Mouse (Mus musculus) thymus, postnatal 0 days (tissue): ENCODE measurements around the gene Ccr10. TPM values are rescaled to one million over a fixed set of nuclear protein-coding genes. Genes with fewer than 3 reads are reported as not detected.
"Not testable (repeated sequence)": the region's sequence is repeated elsewhere in the genome, so short reads cannot be mapped to it uniquely, and the experiment has no call there.

Experiments
- DNase-seq: peaks from one replicate; pipeline ENCODE4 v3.0.0-alpha.2; 2015; ENCODE audit warnings: low spot score
- polyA plus RNA-seq: library from polyadenylated mRNA; unstranded; fragments of >200 nt; fragmentation: Nextera tagmentation; extraction: Ambion mirVana; gene quantifications from 2 replicates; pipeline ENCODE4 v1.2.1, GENCODE M21; 2015

Ccr10 gene
- polyA plus RNA-seq, 1 experiment from 2014 or later, result 1.8 TPM

DNA sequence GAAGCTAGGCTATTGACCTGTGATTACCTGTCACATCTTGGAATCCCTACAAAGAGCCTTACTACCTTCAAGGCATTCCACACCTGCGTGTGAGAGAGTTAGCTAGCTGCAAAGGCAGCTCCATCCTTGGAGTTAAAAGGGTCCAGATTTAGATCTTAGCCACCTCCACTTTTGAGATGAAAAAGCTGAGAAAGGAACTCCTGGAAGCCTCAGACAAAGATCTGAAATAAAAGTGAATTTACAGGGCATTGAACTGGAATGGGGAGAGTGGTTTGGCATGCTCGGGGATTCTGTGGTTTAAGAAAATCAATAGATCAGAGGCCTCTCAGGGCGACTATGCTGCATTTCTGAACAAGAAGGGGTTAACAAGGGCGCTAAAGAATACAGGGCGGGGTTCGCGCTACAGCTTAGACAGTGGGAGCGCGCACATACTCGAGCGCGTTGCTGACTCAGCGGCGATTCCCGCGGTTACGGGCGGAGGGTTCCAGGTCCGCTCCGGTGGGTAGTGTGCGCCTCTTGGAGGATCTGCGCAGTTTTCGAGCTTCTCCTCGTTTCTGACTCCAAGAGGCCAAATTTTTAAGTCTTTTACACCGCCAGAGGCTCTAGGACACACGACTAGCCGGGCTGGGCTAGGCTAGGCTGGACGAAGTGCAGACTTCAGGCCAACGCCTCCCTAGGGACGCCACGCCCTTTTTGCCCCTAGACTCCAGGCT is 3.4 kb downstream of the Ccr10 start:
- peak; percentile 43 for DNase-seq

GRCm38 (mm10) chr11:101170811-101171610 is 4.2 kb downstream of the Ccr10 start, which contains the start of gene Plekhh3:
Plekhh3 (minus strand) TSS chr11:101171351.
- DNase-seq, result peak; percentile 85

DNA sequence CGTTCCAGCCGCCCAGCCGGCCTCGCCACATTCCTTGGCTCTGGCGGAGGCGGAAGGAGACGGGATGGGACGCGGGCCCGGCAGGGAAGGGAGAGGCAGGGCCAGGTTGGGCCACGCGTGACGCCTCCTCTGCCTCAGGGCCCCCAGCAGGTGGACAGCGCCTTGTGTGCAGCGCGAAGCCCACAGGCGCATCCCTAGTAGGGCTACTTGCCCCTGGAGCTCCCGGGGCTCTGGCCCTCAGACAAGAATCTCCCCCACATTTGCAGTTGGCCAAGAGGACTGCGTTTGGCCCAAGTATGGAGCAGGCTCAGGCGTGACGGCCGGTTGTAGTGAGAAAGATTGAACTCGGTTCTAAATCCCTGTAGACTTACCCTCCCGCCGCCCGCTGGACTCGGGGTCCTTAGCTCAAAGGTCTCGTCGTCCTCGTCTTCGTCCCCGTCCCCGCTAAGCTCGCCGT is 4.9 kb downstream of the Ccr10 start, which contains the start of gene Cntnap1:
TSS of gene Cntnap1 (plus strand) at position 170 of the 457 bp plus-strand sequence.
- no peak for DNase-seq

DNA sequence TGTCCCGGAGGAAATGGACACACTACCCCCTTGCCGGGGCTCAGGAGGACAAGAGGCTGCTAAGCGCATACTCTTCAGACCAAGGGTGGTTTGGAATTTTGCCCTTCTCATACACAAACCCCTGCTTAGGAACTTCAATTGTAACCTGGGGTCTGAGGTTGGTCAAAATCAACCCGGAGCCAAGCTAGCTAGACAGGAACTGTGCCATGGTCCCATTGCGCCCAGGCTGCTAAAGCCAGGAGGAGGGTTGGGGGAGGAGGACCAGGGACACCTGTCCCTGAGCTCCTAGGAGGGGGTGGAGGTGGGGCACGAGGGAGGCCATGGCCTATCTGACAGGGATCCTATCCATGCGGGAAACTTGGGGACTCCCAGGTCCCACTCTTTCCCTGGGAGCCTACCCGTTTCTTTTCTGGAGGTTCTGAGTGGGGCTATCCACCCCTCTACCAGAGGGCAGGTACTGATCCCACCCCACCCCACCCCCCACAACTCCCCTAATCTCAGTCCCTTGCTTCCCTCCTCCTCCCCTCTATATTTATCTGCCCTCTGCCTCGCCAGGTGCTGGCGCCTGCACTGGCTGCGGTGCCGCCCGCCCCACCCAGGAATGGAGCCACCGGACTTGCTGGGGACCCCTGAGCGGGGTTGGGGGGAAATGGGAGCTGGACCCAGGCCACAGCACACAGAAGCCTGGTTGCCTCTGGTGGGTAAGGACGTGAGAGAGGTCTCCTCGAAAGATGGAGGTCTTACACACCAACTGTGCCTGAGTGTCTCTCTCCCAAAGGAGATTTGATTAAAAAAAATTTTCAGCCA is 5.7 kb downstream of the Ccr10 start:
- DNase-seq, result no peak

DNA sequence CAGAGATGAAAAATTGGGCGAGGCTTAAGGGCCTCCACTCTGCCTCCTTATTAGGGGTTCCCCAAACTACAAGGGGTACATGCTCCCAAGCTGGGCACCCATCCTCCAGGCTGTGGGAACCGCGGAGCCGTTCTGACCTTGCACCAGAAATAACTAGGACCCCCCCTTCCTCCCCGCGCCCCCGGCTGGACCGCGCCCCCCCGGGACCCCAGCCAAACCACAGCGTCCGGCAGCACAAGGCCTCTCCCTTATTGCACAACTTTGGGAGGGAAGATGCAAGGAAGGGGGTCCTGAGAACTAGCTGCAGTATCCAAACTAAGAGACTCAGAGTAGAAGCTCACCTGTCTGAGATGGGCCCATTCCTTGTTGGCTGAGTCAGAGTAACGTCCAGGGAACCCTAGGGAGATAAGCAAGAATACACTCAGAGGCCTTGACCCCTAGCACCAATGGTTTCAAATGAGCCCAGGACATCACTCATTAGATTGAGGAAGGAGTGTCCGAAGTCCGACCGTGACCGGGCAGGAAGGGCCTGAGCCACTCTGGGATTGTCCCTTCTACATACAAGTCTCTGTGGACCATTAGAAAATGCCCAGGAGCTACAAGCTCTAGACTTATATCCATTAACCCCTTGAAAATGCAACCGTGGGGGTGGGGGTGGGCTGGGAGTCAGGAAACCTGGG is 6.8 kb downstream of the Ccr10 start:
- DNase-seq, result no peak

GRCm38 (mm10) chr11:101167963-101168300 is 7.3 kb downstream of the Ccr10 start:
- no peak for DNase-seq

- DNase-seq, result no peak
Measured at GRCm38 (mm10) chr11:101167211-101167962, 7.9 kb downstream of the Ccr10 start.

- DNase-seq, result no peak
Measured at GRCm38 (mm10) chr11:101166357-101166756, 8.9 kb downstream of the Ccr10 start.

DNA sequence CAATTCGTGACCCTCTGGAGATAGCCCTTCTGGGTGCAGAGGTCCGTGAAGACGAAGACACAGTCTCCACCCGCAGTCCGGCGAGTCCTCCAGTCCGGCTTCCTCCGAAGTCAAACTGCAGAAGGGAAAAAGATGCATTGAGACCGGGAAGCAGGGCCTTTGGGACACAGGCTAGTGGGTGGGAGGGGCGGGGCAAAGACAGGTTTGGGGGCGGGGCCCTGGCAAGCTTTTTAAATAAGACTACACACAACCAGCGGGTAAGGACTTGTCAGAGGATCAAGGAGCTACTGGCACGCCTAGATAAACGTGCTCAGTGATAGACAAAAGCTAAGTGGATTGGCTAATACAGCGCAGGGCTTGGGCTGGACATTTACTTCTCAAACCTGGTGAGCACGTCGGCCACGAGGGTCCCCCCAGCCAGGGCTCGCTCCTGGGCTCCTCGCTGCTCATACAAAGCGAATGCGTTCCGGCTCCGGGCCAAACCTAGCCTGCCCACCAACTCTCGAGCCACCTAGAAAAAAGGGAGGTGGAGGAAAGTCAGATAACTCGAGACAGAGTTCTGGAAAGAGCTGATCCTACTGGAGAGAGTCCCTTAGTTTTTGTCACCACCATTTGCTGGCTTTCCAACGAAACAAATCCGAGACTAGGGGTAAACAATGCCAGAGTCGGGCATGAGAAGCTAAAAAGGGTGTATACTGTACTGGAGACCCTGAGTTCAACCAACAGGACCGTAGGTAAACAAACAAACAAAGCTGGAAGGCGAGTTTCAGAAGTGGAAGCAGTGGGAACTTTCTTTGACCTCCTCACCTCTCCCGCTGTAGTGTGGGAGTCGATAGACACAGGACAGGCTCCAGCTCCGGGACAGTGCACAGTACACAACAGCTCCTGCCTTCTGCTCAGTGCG is 10.3 kb downstream of the Ccr10 start:
- DNase-seq, result no peak

- no peak for DNase-seq
Measured at GRCm38 (mm10) chr11:101164351-101164665, 10.9 kb downstream of the Ccr10 start.

GRCm38 (mm10) chr11:101163476-101164350 is 11.5 kb downstream of the Ccr10 start:
- no peak for DNase-seq

GRCm38 (mm10) chr11:101162772-101163171 is 12.5 kb downstream of the Ccr10 start:
- no peak for DNase-seq

DNA sequence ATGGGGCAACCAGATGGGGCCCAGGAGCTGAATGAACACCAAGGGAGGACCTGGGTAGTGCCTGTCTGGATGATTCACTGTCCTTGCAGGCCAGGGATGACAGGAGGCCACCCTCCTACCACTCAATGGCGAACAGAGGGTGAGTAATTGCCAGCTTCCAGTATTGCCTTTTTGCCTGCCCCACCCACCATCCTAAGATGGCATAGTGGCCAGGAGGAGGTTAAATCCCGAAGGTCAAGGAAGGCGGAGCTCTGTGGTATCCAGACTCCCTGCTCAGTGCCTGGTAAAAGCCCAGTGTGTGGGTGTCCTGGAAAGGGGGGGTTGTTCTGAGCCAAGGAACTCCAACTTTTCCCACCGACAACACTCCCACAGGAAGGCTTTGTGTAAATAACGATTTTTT is 12.9 kb downstream of the Ccr10 start:
- DNase-seq, result no peak

DNA sequence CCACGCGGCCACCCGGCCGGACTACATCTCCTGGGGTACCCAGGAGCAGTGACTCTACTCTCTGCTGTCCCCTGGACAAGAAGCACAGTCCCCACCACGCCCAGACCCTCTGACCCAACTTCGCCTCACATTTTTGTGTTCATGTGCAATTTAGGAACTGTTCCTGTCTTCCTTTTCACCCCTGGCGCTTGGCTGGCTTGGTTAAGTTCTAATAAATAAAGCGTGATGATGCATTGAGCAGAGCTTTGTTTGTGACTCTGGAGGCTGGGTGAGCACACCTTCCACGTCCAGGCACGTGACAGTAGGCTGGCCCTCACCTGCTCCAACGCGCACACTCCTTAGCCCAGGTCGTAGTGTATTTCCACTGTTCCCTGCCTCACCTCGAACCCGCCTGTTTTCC is 13.7 kb downstream of the Ccr10 start:
- DNase-seq, result no peak

- not testable (repeated sequence) for DNase-seq
Measured at GRCm38 (mm10) chr11:101160981-101161505, 14.2 kb downstream of the Ccr10 start.

GRCm38 (mm10) chr11:101160151-101160550 is 15.1 kb downstream of the Ccr10 start:
- DNase-seq, result not testable (repeated sequence)

- peak; percentile 83 for DNase-seq
Measured at GRCm38 (mm10) chr11:101155728-101156371, 19.4 kb downstream of the Ccr10 start, which contains the start of gene Tubg2. Tubg2 (plus strand) TSS chr11:101155907.

- no peak for DNase-seq
Measured at GRCm38 (mm10) chr11:101155151-101155550, 20.1 kb downstream of the Ccr10 start.
